Mouse (Mus musculus) kidney, adult 11 months (tissue): ENCODE data around the gene Ddias.
A peak's percentile ranks its signal among the peaks of the same experiment; 100 is the strongest.

ENCODE experiments used
- DNase-seq: peaks from one replicate; pipeline ENCODE4 v3.0.0; 2022

Ddias gene

DNA sequence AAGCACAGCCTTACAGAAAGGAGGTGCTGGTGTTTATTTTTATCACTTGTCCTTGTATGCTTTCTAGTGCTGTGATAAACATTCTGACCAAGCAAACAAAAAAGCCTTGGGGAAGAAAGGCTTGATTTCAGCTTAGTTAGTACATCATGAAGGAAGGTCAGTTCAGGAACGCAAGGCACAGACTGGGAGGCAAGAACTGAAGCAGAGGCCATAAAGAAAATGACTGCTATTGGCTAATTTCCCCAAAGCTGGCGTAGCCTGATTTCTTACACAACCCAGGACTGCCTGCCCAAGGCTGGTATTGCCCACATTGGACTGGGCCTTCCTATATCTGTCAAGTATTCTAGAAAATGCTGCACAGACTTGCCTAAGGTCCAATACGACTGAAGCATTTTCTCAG lies 25.8 kb downstream of the Ddias start:
- no peak for DNase-seq

DNA sequence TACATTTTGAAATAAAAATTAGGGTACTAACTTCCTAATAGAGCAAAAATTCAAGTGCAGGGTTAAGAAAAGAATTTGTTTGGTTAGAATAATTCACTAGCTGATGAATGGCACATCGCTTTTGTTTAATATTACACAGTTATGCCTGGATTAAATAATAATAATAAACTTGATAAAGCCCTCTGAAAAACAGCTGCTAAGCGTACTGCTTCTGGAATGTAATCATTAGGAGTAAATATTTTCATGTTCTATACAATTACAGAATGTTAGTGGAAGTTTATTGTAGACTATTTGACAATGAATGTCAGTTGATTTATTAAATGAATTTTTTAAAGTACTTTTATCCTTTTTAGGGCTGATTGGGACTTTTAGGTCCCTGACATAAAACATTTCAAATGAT lies 31.8 kb downstream of the Ddias start:
- DNase-seq: no peak

DNA sequence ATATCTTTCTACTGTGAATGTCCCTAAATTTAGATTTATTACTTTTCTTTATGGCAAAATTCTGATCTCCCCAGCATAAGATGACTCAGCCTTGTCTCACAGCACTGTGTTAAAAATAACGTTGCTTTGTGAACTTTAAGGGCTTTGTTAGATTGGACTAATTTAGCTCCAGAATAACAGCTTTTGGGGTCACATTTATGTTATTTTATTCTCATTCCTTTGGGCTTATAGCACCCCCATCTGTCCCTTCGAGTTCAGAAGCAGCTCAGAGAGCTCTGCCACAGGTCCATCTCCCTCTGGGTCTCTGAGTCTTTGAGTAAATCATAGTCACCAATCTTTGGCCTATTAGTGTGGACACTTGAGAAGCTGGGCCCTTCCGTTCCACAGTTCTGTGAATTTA lies 36.1 kb downstream of the Ddias start:
- DNase-seq: no peak

DNA sequence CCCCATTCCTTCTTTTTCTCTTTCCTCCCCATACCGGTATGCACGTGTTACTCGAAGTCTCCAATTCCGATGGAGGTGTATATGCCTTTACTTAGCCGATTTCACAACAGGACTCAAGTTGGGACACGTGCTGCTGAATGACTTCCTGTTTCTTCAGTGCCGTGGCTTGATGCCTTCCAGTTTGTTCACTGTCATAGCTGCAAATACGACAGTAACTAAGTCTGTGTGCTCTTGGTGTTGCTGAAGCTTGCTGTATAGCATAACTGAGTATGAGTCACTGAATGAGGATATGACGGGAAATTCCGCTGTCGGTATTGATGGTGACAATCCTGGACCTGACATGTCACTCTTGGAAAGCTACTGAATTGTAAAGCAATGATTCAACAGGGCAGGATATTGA lies 36.8 kb downstream of the Ddias start:
- DNase-seq: no peak

DNA sequence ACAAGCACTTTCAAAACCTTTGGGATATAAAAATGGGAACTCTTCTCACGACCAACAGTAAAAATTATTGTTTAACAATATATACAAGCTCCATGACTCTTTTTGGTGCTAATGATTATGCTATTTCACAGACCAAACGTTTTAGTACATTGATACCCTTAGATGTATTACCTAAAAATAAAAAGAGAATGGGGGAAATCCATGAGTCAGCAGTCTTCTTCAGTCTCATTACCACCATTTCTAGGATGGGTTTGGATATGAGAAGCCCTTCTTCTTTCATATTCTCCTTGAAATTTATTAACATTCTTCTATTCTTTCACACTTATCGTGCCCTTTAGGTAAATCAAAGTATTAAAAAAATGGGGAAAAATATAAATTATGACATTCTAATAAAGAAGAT lies 37.6 kb downstream of the Ddias start:
- DNase-seq: no peak

DNA sequence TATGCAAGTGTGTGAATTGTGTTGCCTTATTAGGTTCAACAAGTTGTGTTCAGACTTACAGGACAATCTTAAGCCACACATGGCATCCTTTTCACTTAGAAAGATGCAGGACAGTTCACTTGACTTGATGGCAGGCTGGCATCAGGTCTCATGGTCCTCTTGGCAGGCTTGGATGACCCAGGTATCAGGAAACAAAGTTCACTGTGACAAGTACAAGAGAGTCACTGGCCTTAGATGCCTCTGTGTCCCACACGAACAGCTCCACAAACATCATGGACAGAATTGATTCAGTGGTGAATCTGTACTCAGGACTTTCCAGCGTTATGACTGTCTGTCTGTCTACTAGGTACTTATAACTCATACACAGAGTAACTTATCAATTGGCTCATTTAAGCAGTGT lies 39.7 kb downstream of the Ddias start:
- no peak for DNase-seq

DNA sequence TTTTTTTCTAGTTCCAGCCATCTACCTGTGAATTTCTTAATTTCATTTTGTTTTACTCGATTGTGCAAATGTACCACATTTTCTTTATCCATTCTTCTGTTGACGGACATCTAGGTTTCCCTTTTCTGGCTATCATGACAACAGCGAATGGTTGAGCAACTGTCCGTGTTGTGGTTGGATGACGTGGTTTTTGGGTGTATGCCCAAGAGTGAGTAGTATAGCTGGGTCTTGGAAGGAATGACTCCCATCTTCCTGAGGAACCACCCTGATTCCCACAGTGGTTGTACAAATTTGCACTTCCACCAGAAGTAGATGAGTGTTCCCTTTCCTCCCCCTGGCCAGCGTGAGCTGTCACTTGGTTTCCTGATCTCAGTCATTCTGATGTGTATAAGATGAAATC lies 41.7 kb downstream of the Ddias start:
- DNase-seq: no peak

DNA sequence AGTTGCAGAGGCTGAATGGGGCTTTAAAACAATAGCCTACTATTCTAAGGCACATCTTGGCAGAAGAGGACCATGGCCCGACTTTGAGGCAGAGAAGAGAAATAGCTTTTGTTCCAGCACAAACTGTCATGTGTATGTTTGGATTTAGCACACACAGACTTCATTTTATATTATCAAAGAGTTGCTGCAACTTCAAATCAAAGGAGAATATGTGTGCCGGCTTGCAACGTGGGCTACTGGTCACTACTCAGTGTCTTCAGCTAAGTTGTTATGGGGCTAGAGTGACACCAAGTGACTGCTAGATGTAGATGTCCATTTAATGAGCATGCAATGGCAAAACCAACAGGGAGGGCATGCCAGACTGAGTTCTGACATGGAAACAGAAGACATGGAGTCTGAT lies 46.1 kb downstream of the Ddias start:
- DNase-seq: no peak

DNA sequence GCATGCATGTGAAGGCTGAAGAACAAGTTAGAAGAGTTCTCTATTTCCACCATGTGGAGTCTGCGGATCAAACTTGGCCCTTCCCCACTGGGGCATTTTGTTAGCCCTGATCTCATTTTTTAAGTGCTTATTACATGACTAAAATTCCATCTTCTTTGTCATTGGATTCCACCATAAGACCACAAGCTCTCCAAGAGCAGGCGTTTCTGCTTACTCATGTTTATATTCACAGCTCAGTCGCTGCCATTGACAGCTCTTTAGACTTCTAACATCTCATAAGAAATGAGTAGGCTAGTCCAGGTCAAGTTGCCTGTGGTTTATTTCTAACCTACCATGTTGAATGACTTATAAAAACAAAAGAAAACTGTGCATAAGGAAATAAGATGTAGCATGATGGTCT lies 47.8 kb downstream of the Ddias start:
- DNase-seq: no peak

DNA sequence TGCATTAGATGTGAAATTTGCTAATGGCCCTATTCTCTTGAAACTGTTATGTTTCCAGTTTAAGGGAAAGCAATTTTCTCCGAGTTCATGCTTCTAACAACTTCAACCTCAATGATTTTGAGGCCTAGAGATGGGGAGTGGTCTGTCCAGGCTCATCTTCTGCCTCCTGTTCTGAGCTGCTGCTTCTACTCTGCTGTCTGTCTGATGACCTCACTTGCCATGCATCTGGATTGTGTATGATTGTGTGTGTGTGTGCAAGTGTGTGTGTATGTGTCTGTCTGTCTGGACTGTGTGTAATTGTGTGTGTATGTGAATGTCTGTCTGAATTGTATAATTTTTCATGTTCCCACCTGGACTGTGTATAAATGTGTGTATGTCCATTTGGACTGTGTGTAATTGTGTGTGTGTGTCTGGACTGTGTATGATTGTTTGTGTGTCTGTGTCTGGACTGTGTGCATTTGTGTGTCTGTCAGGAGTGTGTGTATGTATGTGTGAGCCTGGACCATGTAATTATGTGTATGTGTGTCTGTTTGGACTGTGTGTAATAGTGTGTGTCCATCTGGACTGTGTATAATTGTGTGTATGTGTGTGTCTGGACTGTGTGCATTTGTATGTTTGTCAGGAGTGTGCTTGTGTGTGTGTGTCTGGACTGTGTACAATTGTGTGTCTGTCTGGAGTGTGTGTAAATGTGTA lies 51.5 kb downstream of the Ddias start:
- DNase-seq: no peak

DNA sequence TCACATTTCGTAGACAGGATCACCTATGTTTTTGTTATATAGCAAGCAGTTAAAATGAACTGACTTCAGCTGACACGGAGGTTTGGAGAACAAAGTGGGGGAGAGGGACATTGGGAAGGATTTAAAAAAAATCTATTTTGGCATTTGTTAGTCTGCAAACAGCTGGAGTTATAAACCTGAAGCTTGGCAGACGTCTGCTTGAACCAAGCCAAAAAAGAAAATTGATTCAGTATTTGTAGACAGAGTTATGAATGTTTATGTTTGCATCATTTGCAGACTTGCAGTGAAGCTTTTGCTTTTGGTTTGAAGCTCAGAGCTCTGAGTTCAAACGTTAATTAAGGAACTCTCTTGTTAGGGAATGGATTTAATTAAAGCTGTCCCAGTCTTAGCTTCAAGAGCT lies 52.2 kb downstream of the Ddias start:
- no peak for DNase-seq

DNA sequence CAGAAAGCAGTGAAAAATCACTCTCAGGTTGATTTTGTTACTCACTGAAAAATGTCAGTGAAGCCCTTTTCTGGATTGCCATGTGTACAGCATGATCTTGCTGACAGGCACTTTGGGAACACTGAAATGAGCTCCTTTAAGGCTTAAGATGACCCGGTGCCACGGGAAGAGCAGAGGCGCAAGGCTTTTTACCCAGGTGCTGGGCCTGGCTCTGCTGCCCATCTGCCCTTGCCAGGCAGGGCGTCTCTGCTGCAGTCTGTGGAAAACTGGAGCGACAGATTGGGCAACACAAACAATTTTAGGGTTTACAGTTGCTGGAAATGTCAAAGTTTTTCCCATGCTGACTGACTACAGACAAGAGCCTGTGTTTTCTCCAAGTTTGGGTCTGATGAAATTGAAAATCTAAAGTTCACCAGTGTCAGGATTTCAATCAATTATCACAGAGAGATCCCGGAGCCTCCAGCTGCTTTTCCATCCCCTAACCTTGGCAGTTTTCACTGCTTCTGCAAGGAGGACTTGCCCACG lies 53.0 kb downstream of the Ddias start:
- no peak for DNase-seq

DNA sequence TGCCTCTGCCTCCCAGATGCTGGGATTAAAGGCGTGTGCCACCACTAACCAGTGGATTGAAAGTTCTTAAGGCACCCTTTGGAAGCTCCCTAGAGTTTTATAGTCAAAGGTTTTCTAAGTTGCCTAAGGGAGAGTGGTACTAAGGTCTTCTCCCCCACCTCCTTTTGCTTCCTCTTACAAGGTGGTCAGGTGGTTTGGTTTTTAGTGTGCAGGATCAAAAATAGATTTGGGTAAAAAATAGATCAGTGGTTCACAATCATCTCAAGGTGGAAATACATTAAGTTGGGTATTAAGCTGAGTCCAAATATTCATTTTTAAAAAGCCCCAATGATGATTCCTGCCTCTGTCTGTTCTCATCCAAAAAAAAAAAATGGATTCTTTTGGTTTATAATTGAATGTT lies 53.6 kb downstream of the Ddias start:
- no peak for DNase-seq

DNA sequence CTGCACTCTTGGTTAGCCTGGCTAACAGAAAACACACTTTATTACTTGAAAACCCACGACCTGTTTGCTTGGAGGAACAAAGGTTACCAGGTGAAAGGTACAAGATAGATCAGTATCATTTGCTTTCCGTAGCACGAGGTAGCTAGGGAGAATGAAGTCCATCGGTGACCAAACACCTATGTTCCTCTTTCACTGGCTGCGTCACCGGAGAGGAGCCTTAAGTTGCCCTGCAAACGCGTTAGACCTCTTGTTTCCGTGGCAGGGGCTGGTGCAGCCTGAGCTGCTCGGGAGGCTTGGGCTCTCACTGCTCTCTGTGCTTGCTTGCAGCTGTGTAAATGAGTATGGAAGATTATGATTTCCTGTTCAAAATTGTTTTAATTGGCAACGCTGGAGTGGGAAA lies 54.4 kb downstream of the Ddias start:
- DNase-seq: peak; percentile 24

DNA sequence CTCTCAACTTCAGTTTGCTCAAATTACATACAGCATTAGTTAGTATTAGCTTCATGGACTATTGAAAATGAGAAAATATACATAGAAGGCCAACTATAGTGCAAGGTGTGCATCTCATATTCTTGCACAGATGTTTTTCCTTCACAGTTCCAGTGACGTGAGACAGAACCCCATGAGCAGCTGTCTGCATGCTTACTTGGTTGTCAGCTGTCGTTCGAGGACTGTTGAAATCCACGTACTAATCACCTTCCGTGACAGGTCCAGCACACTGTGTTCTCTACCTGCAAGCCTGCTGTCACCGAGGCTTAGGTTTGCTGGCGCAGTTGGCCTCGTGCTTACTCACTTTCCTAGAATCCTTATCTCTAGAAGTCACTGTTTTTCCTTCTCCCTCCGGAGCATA lies 56.2 kb downstream of the Ddias start:
- no peak for DNase-seq

DNA sequence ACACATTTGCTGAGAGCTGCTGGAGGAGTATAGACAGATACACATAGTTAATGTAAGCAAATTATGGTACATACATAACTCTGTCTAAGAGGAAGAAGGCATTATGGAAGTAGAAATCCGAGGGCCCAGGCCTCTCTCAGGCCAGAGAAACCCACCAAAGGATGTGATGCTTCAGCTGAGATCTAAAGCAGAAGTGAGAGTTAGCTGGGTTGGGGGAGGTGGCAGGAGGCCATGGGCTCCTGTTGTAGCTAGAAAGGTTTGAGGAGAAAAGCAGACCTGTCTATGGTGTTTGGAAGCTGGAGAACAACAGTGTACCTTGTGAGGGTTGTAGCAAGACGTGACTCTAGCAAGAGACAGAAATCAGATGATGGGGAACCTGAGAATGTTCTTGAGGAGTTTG lies 56.8 kb downstream of the Ddias start:
- no peak for DNase-seq

DNA sequence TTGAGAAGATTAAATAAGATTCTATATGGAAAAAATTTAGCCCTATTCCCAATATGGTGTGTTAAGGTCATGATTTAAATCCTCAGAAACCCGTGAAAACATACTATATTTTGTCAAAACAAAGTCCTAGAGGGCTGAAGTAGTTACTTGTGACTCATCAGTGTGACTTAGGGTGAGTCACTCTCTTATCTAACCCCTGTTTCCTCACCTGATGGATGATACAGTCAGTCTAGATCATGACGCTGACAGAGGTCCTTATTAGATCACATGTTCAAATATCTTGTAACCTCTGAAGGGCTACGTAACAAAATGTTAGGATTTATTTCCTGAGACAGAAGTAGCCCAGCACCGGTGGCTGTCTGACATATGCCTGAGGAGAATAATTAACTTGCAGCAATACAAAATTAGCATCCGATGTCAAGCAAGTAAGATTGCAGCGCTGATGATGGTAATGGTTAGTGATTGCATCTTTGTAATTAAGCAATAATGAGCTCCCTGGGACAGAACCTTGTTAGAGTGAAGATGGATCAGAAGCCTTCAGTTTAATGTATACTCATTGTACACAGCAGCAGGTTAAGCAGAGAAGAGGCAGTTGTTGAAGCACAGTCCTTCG lies 62.3 kb downstream of the Ddias start:
- no peak for DNase-seq
